Mouse (Mus musculus) c-Kit-positive CD71-positive TER-119-negative erythroid progenitor cells, embryonic 14.5 days (primary cell): ENCODE measurements around the gene Trim40.
A peak's percentile ranks its signal among the peaks of the same experiment; 100 is the strongest.

ENCODE experiments used
- DNase-seq: peaks from one replicate; pipeline ENCODE4 v3.0.0-alpha.2; 2013; ENCODE audit warnings: low read depth

The Trim40 gene

DNA sequence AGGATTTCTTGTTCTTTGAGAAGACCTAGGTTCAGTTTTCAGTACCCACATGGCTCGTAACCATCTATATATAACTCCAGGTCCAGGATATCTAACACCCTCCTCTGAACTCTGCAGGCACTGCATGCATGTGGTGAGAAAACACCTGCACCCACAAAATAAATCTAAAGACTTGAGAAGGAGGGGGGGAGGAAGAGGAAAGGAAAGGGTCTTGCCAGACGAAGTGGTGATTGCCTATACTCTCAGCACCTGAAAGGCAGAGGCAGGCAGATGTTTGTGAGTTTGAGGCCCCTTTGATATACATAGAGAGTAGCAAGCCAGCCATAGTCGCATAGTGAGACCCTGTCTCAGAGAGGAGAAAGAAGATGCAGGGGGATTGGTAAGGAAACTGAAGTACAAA is 50.0 kb downstream of the Trim40 start:
- DNase-seq, result no peak

GRCm38 (mm10) chr17:36839001-36839400 is 50.9 kb downstream of the Trim40 start:
- DNase-seq, result no peak

DNA sequence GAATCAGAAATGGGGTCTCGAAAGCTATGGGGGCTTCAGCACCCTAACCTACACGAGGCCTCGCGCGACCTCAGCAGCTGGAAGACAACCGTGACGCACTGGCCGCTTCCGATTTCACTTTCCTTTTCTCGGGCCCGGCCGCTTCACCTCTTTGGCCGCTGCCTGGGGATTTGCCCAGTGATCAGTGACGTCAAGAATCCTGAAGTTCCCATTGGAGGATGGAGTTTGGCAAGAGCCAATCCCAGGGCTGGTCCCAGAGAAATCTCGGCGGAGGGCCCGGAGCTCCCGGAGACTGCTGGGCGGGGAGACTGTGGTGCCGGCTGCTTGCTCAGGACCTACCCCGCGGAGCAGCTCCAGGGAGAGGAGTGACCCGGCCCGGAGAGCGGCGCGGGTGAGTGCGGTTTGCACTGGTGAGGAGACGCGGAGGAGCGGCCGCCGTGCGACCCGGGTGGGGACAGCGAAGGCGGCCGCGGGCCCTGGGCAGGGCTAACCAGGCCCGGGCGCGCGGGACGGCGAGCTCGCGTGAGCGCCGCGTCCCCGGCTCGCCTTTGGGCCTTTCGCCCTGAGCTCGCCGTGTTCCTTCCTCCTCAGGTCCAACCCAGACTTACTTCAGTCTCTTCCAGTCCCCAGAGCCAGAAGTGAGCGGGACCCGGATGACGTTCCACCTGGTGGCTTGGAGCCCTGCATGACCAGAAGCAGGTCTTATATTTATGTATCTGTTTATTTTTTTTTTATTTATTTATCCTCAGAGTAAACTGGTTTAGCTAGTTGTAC is 52.9 kb downstream of the Trim40 start, which contains the start of gene Trim26:
Gene Trim26 (plus strand): TSS at position 261 of the 774 bp plus-strand sequence.
- DNase-seq, result peak; percentile 98

DNA sequence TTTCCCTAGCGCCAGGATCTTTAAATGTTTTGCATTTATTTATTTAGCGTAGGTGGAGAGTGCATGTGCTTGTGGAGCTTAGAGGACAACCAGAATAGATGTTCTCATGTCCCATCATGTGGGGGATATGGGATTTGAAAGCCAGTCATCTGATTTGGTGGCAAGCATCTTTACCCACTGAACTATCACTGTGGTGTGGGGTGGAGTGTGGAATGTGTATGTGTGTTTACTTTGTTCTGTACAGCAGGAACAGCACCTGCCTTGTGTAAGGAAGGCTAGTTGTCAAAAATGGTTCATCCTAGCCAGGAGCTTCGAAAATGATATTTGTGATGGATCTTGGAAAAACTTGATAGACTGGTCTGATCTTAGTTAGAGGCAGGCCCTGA is 53.5 kb downstream of the Trim40 start:
- DNase-seq, result no peak

- peak; percentile 60 for DNase-seq
Observed at GRCm38 (mm10) chr17:36835591-36836426, 54.1 kb downstream of the Trim40 start.

- no peak for DNase-seq
Observed at GRCm38 (mm10) chr17:36832694-36833093, 57.2 kb downstream of the Trim40 start.
